Mouse (Mus musculus): ENCODE results near the gene Cyp2c70. TPM values are rescaled to one million over a fixed set of nuclear protein-coding genes. Genes with fewer than 3 reads are reported as not detected.
"Not testable (repeated sequence)": the region's sequence is repeated elsewhere in the genome, so short reads cannot be mapped to it uniquely, and the experiment has no call there.

The Cyp2c70 gene
- total RNA-seq, 1 experiment, result not detected

DNA sequence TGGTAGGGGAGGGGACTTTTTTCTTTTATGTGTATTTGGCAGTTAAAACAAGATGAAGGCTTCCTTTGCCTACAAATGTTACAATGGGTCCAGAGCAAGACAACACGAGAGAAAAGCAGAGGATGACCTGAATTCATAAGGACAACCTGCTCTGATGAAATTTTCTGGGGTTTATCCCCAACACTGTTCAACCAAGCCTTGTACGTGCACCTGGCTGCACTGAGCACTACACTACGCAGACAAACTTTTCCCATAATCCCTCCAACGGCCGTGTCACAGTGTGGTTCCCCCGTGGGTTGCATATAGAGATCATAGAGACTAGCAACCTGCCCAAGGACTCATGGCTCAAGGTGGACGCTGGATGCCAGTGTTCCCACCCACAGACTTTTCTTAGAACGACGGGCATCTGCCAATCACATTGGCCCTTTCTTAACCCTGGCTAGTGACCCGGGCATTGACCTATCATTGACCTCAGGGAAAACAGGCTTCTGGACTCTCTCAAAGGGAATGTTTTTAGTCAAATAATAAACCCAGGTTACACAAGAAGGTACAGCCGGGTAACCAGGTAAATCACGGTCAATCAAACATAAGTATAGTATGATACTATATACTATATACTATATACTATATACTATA is 39.5 kb upstream of the Cyp2c70 start:
- TF ChIP-seq MAFK (IDR thresholded peaks at IDR 0.05; ENCODE audit: insufficient read depth, low read depth, low read length), result no peak
- no peak for TF ChIP-seq HCFC1 (IDR thresholded peaks at IDR 0.05; ENCODE audit: borderline replicate concordance, insufficient read depth, low read length)
- Histone ChIP-seq H3K4me1 (ENCODE audit: control insufficient read depth in 2 of 2, insufficient read depth in 2 of 2, low read length in 2 of 2, poor library complexity in 1 of 2) (0 out of 4 replicates have a peak, but pooled peaks cover 3 to 5% of the 10 kb centered on the region in 2 experiments), H3K27ac (ENCODE audit: insufficient read depth, low read depth, low read length, poor library complexity, severe bottlenecking) (no peak overlapping the region), H3K9me3 (ENCODE audit: control insufficient read depth, insufficient read depth, low read depth, low read length) (no peaks in the 10 kb centered on the region), H3K9ac (ENCODE audit: insufficient read depth, low read depth, low read length, poor library complexity, severe bottlenecking) (no peak overlapping the region), H3K4me3 (ENCODE audit: insufficient read depth in 1 of 2, low read depth in 1 of 2, low read length in 2 of 2, poor library complexity in 1 of 2, severe bottlenecking in 1 of 2) (no peak overlapping the region), H3K36me3 (ENCODE audit: control insufficient read depth, insufficient read depth, low read length, poor library complexity, severe bottlenecking) (peaks cover 28% of the 10 kb centered on the region)
- DNase-seq (ENCODE audit: low read depth, low spot score), result no peak
- in situ Hi-C loops (cut with MboI; ENCODE audit: low sequenced_read_pairs in 2 of 2, unreplicated experiment in 2 of 2), result loop anchor here (10.0 to 25.0 kb wide), 2 partner anchors 1239 to 1242 kb away; no protein-coding TSS in a partner anchor

- H3K4me3 ChIP-seq (ENCODE audit: insufficient read depth in 1 of 2, low read depth in 1 of 2, low read length in 2 of 2, poor library complexity in 1 of 2, severe bottlenecking in 1 of 2), result no peak overlapping the region
- H3K27ac ChIP-seq (ENCODE audit: insufficient read depth, low read depth, low read length, poor library complexity, severe bottlenecking), result no peak overlapping the region
- TF ChIP-seq ZC3H11A (IDR thresholded peaks at IDR 0.05; ENCODE audit: borderline replicate concordance, low read depth, low read length) (no peak), CHD2 (IDR thresholded peaks at IDR 0.05; ENCODE audit: low read depth, low read length) (no peak), ZNF384 (IDR thresholded peaks at IDR 0.05; ENCODE audit: low read depth, low read length) (no peak), MAFK (IDR thresholded peaks at IDR 0.05; ENCODE audit: insufficient read depth, low read depth, low read length) (no peak), HCFC1 (IDR thresholded peaks at IDR 0.05; ENCODE audit: borderline replicate concordance, insufficient read depth, low read length) (no peak)
- in situ Hi-C loops (cut with MboI; ENCODE audit: low sequenced_read_pairs in 2 of 2, unreplicated experiment in 2 of 2), result loop anchor here (10.0 to 25.0 kb wide), 2 partner anchors 1238 to 1241 kb away; no protein-coding TSS in a partner anchor
- no peak for DNase-seq (ENCODE audit: low read depth, low spot score)
- no peaks in the 10 kb centered on the region for H3K4me1 ChIP-seq (ENCODE audit: control insufficient read depth in 2 of 2, insufficient read depth in 2 of 2, low read length in 2 of 2, poor library complexity in 1 of 2)
- no peak overlapping the region for H3K9ac ChIP-seq (ENCODE audit: insufficient read depth, low read depth, low read length, poor library complexity, severe bottlenecking)
- H3K9me3 ChIP-seq (ENCODE audit: control insufficient read depth, insufficient read depth, low read depth, low read length), result no peaks in the 10 kb centered on the region
- H3K36me3 ChIP-seq (ENCODE audit: control insufficient read depth, insufficient read depth, low read length, poor library complexity, severe bottlenecking), result peaks cover 23% of the 10 kb centered on the region
Observed at GRCm38 (mm10) chr19:40225761-40226110, 38.6 kb upstream of the Cyp2c70 start.

DNA sequence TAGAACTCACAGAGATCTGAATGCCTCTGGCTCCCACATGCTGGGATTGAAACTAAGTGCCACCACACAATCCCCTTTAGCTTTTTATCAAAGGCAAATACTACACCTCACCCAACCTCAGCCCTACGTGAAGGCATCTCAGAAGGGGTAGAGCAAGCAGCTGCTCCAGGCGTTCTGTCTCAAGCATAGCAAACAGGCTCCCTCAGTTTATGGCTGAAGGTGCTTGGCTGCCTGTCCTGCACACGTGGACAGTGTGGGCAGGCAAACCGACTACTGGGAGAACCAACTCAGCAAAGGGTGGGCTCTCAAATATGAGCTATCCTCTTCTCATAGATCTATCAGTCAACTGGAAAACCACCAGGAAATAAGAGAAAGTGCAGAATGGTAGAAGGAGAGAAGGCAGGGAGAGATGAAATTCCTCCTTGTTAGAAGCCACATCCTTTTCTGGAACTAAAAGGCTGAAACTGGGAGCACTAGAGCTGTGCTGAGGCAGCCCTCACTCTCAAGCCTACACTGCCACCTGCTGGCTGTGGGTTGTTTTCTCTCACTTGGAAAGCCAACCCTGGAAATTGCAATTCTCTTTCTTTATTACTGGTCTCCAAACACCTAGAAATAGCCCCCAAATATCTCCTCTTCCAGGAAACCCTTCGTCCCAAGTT is 38.1 kb upstream of the Cyp2c70 start:
- peak; percentile 59 for DNase-seq (ENCODE audit: low read depth, low spot score)
- Histone ChIP-seq H3K4me1 (ENCODE audit: control insufficient read depth in 2 of 2, insufficient read depth in 2 of 2, low read length in 2 of 2, poor library complexity in 1 of 2) (no peaks in the 10 kb centered on the region), H3K9ac (ENCODE audit: insufficient read depth, low read depth, low read length, poor library complexity, severe bottlenecking) (no peak overlapping the region), H3K9me3 (ENCODE audit: control insufficient read depth, insufficient read depth, low read depth, low read length) (no peaks in the 10 kb centered on the region), H3K36me3 (ENCODE audit: control insufficient read depth, insufficient read depth, low read length, poor library complexity, severe bottlenecking) (peaks cover 25% of the 10 kb centered on the region), H3K4me3 (ENCODE audit: insufficient read depth in 1 of 2, low read depth in 1 of 2, low read length in 2 of 2, poor library complexity in 1 of 2, severe bottlenecking in 1 of 2) (no peak overlapping the region), H3K27ac (ENCODE audit: insufficient read depth, low read depth, low read length, poor library complexity, severe bottlenecking) (no peak overlapping the region)
- in situ Hi-C loops (cut with MboI; ENCODE audit: low sequenced_read_pairs in 2 of 2, unreplicated experiment in 2 of 2), result loop anchor here (10.0 to 25.0 kb wide), 2 partner anchors 1238 to 1240 kb away; no protein-coding TSS in a partner anchor
- peak; percentile 99 for TF ChIP-seq ZC3H11A (IDR thresholded peaks at IDR 0.05; ENCODE audit: borderline replicate concordance, low read depth, low read length)
- TF ChIP-seq ZNF384 (IDR thresholded peaks at IDR 0.05; ENCODE audit: low read depth, low read length), result no peak

- not testable (repeated sequence) for DNase-seq (ENCODE audit: low read depth, low spot score); H3K9ac ChIP-seq (ENCODE audit: insufficient read depth, low read depth, low read length, poor library complexity, severe bottlenecking); H3K4me1 ChIP-seq (ENCODE audit: control insufficient read depth in 2 of 2, insufficient read depth in 2 of 2, low read length in 2 of 2, poor library complexity in 1 of 2); H3K9me3 ChIP-seq (ENCODE audit: control insufficient read depth, insufficient read depth, low read depth, low read length); H3K4me3 ChIP-seq (ENCODE audit: insufficient read depth in 1 of 2, low read depth in 1 of 2, low read length in 2 of 2, poor library complexity in 1 of 2, severe bottlenecking in 1 of 2); H3K27ac ChIP-seq (ENCODE audit: insufficient read depth, low read depth, low read length, poor library complexity, severe bottlenecking)
- in situ Hi-C loops (cut with MboI; ENCODE audit: low sequenced_read_pairs in 2 of 2, unreplicated experiment in 2 of 2), result loop anchor here in 1 of 2 experiments (10.0 kb wide), 1 partner anchor 1238 kb away; no protein-coding TSS in a partner anchor
- H3K36me3 ChIP-seq (ENCODE audit: control insufficient read depth, insufficient read depth, low read length, poor library complexity, severe bottlenecking), result peaks cover 20% of the 10 kb centered on the region
Observed at GRCm38 (mm10) chr19:40222307-40222706, 35.2 kb upstream of the Cyp2c70 start.

DNA sequence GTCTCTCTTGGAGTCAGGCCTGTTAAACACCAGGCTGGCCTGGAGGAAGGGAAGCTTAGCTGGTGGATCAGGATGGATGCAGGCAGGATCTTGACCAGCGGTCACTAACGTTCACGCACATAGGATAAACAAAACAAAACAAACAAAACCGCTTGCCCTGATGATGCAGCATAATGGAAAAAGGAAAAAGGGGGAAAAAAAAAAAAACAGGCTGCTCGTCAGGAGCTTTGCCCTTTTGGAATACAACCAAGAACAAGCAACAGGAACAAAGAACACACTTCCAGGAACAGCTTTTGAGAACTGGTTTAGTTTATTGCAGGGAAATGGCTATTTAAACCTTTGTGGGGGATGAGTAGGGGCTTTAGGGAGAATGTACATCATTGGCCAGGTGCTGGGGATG is 33.7 kb upstream of the Cyp2c70 start:
- DNase-seq (ENCODE audit: low read depth, low spot score), result no peak
- Histone ChIP-seq H3K36me3 (ENCODE audit: control insufficient read depth, insufficient read depth, low read length, poor library complexity, severe bottlenecking) (peaks cover 20% of the 10 kb centered on the region), H3K9ac (ENCODE audit: insufficient read depth, low read depth, low read length, poor library complexity, severe bottlenecking) (no peak overlapping the region), H3K4me1 (ENCODE audit: control insufficient read depth in 2 of 2, insufficient read depth in 2 of 2, low read length in 2 of 2, poor library complexity in 1 of 2) (no peaks in the 10 kb centered on the region), H3K27ac (ENCODE audit: insufficient read depth, low read depth, low read length, poor library complexity, severe bottlenecking) (no peak overlapping the region), H3K9me3 (ENCODE audit: control insufficient read depth, insufficient read depth, low read depth, low read length) (no peaks in the 10 kb centered on the region), H3K4me3 (ENCODE audit: insufficient read depth in 1 of 2, low read depth in 1 of 2, low read length in 2 of 2, poor library complexity in 1 of 2, severe bottlenecking in 1 of 2) (no peak overlapping the region)
- TF ChIP-seq MAFK (IDR thresholded peaks at IDR 0.05; ENCODE audit: insufficient read depth, low read depth, low read length) (no peak), ZNF384 (IDR thresholded peaks at IDR 0.05; ENCODE audit: low read depth, low read length) (peak; percentile 51; the same call in 1 of the 2 replicates)
- in situ Hi-C loops (cut with MboI; ENCODE audit: low sequenced_read_pairs in 2 of 2, unreplicated experiment in 2 of 2), result loop anchor here in 1 of 2 experiments (10.0 kb wide), 1 partner anchor 1236 kb away; no protein-coding TSS in a partner anchor

DNA sequence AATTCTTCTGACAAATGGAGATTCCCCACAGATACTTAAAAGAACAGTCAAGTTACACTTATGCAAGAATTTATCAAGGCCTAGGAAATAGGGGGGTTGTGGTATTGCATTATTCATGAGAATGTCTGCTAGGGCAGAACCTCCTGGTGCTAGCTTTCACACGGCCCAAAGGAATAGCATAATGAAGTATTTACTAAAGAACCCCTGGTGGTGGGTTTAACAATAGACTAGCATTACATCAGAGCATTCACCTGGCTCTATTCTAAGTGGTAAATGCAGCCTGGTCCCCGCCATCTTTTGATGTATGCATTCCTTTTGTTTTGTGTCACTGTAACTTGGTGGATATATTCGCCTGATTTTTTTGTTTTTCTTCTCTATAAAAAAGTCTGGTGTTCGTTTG is 15.8 kb upstream of the Cyp2c70 start:
- DNase-seq (ENCODE audit: low read depth, low spot score), result peak; percentile 21
- H3K9ac ChIP-seq (ENCODE audit: insufficient read depth, low read depth, low read length, poor library complexity, severe bottlenecking); H3K4me3 ChIP-seq (ENCODE audit: insufficient read depth in 1 of 2, low read depth in 1 of 2, low read length in 2 of 2, poor library complexity in 1 of 2, severe bottlenecking in 1 of 2); H3K9me3 ChIP-seq (ENCODE audit: control insufficient read depth, insufficient read depth, low read depth, low read length); H3K27ac ChIP-seq (ENCODE audit: insufficient read depth, low read depth, low read length, poor library complexity, severe bottlenecking); H3K36me3 ChIP-seq (ENCODE audit: control insufficient read depth, insufficient read depth, low read length, poor library complexity, severe bottlenecking); H3K4me1 ChIP-seq (ENCODE audit: control insufficient read depth in 2 of 2, insufficient read depth in 2 of 2, low read length in 2 of 2, poor library complexity in 1 of 2); in situ Hi-C loops (cut with MboI; ENCODE audit: low sequenced_read_pairs in 2 of 2, unreplicated experiment in 2 of 2): not testable (repeated sequence)

Data from ES-E14 (cell line).